Mouse (Mus musculus): ENCODE results near the gene Add3. TPM values are rescaled to one million over a fixed set of nuclear protein-coding genes. Genes with fewer than 3 reads are reported as not detected.

Add3 gene
- total and polyA plus RNA-seq, 3 experiments: 16.3 to 18.4 (median 16.4) TPM

GRCm38 (mm10) chr19:53137116-53137670, 3.0 kb upstream of the Add3 start:
- Histone ChIP-seq H3K4me2 (ENCODE audit: insufficient read depth, low read depth, poor library complexity, severe bottlenecking) (no peak overlapping the region), H3K4me3 (replicated peaks in 1 of 3; ENCODE audit: low read depth in 2 of 3, low read length in 2 of 3, poor library complexity in 1 of 3) (no peak overlapping the region), H3K27ac (ENCODE audit: insufficient read depth, low read depth) (no peak overlapping the region), H3K9me3 (replicated peaks; ENCODE audit: low read length) (no peaks in the 10 kb centered on the region), H3K79me2 (replicated peaks; ENCODE audit: control insufficient read depth, extremely low read depth, insufficient read depth, poor library complexity, severe bottlenecking) (no peaks in the 10 kb centered on the region), H3K27me3 (replicated peaks) (peaks cover 2% of the 10 kb centered on the region), H3K9ac (ENCODE audit: insufficient read depth, low read depth) (no peak overlapping the region), H3K4me1 (ENCODE audit: control insufficient read depth in 1 of 2, insufficient read depth in 2 of 2) (peaks cover 7 to 29% of the 10 kb centered on the region in 2 experiments), H3K36me3 (replicated peaks in 1 of 2; ENCODE audit: control insufficient read depth in 1 of 2, insufficient read depth in 1 of 2, low read length in 1 of 2) (no peaks in the 10 kb centered on the region)
- TF ChIP-seq ZC3H11A (IDR thresholded peaks at IDR 0.05; ENCODE audit: low read depth, low read length): no peak
- no peak for TF ChIP-seq PAX5 (IDR thresholded peaks at IDR 0.05; ENCODE audit: low read length)
- TF ChIP-seq RAD21 (IDR thresholded peaks at IDR 0.05; ENCODE audit: low read depth, low read length): no peak
- no peak for TF ChIP-seq USF2 (conservative IDR thresholded peaks at IDR 0.05; ENCODE audit: low read depth, low read length)
- no peak for TF ChIP-seq JUN (IDR thresholded peaks at IDR 0.05; ENCODE audit: insufficient read depth, low read depth, low read length)
- TF ChIP-seq IRF4 (IDR thresholded peaks at IDR 0.05; ENCODE audit: low read depth, low read length): peak; percentile 52; the same call in 1 of the 2 replicates
- TF ChIP-seq USF1 (IDR thresholded peaks at IDR 0.05; ENCODE audit: low read depth, low read length): no peak
- dilution Hi-C loops (cut with MboI; ENCODE audit: extremely low pct_ligation_motif_present, extremely low pct_unique_long_range_greater_than_20kb, low sequenced_read_pairs) (no loop called here), in situ Hi-C loops (cut with MboI; ENCODE audit: low pct_ligation_motif_present, low pct_unique_long_range_greater_than_20kb, low sequenced_read_pairs) (no loop called here)
- DNase-seq (ENCODE audit: extremely low read depth): no peak

GRCm38 (mm10) chr19:53140804-53141250, 584 bp downstream of the Add3 start:
- Histone ChIP-seq H3K79me2 (replicated peaks; ENCODE audit: control insufficient read depth, extremely low read depth, insufficient read depth, poor library complexity, severe bottlenecking) (no peaks in the 10 kb centered on the region), H3K4me1 (ENCODE audit: control insufficient read depth in 1 of 2, insufficient read depth in 2 of 2) (peaks cover 5 to 35% of the 10 kb centered on the region in 2 experiments), H3K4me2 (ENCODE audit: insufficient read depth, low read depth, poor library complexity, severe bottlenecking) (peak overlapping the region; percentile 98), H3K27me3 (replicated peaks) (peaks cover 2% of the 10 kb centered on the region), H3K9ac (ENCODE audit: insufficient read depth, low read depth) (peak overlapping the region; percentile 12; the same call in 1 of the 2 replicates), H3K4me3 (replicated peaks in 1 of 3; ENCODE audit: low read depth in 2 of 3, low read length in 2 of 3, poor library complexity in 1 of 3) (peak overlapping the region in 2 of 3 experiments; percentile 17 to 67), H3K9me3 (replicated peaks; ENCODE audit: low read length) (no peaks in the 10 kb centered on the region), H3K36me3 (replicated peaks in 1 of 2; ENCODE audit: control insufficient read depth in 1 of 2, insufficient read depth in 1 of 2, low read length in 1 of 2) (no peaks in the 10 kb centered on the region), H3K27ac (ENCODE audit: insufficient read depth, low read depth) (no peak overlapping the region)
- in situ Hi-C loops (cut with MboI; ENCODE audit: low pct_ligation_motif_present, low pct_unique_long_range_greater_than_20kb, low sequenced_read_pairs): no loop called here
- dilution Hi-C loops (cut with MboI; ENCODE audit: extremely low pct_ligation_motif_present, extremely low pct_unique_long_range_greater_than_20kb, low sequenced_read_pairs): no loop called here
- TF ChIP-seq CHD2 (IDR thresholded peaks at IDR 0.05; ENCODE audit: low read length) (no peak), IRF4 (IDR thresholded peaks at IDR 0.05; ENCODE audit: low read depth, low read length) (no peak), USF2 (conservative IDR thresholded peaks at IDR 0.05; ENCODE audit: low read depth, low read length) (no peak), TCF12 (IDR thresholded peaks at IDR 0.05; ENCODE audit: low read depth, low read length) (no peak), ZKSCAN1 (IDR thresholded peaks at IDR 0.05; ENCODE audit: borderline replicate concordance, low read depth, low read length) (no peak), JUN (IDR thresholded peaks at IDR 0.05; ENCODE audit: insufficient read depth, low read depth, low read length) (no peak), PAX5 (IDR thresholded peaks at IDR 0.05; ENCODE audit: low read length) (no peak), BHLHE40 (IDR thresholded peaks at IDR 0.05; ENCODE audit: low read depth, low read length) (no peak), GABPA (IDR thresholded peaks at IDR 0.05; ENCODE audit: insufficient replicate concordance, low read depth, low read length) (no peak), POLR2AphosphoS2 (IDR thresholded peaks at IDR 0.05; ENCODE audit: low read depth, low read length) (no peak), UBTF (IDR thresholded peaks at IDR 0.05; ENCODE audit: low read depth, low read length) (no peak), KAT2A (IDR thresholded peaks at IDR 0.05; ENCODE audit: insufficient replicate concordance, low read length) (no peak), E2F4 (IDR thresholded peaks at IDR 0.05; ENCODE audit: insufficient replicate concordance, low read depth, low read length) (no peak), MEF2A (IDR thresholded peaks at IDR 0.05; ENCODE audit: borderline replicate concordance, low read depth, low read length) (no peak), USF1 (IDR thresholded peaks at IDR 0.05; ENCODE audit: low read depth, low read length) (no peak), SMC3 (IDR thresholded peaks at IDR 0.05; ENCODE audit: low read depth, low read length) (no peak), RCOR1 (conservative IDR thresholded peaks at IDR 0.05; ENCODE audit: low read depth, low read length) (no peak), MAX (IDR thresholded peaks at IDR 0.05; ENCODE audit: low read length) (no peak), CHD1 (IDR thresholded peaks at IDR 0.05; ENCODE audit: low read depth, low read length) (no peak), EP300 (IDR thresholded peaks at IDR 0.05; ENCODE audit: low read length) (no peak)
- no peak for DNase-seq (ENCODE audit: extremely low read depth)
